Mouse (Mus musculus): Measurements from ENCODE around the gene Trp63. TPM values are rescaled to one million over a fixed set of nuclear protein-coding genes. Genes with fewer than 3 reads are reported as not detected.

The Trp63 gene
- polyA plus RNA-seq, 1 experiment from 2014 or later, result 24.7 TPM

- 38% methylated on average over 7 of the region's 7 CpGs for WGBS
These were observed 193.9 kb downstream of the Trp63 start for GRCm38 (mm10) chr16:25877416-25877965.

GRCm38 (mm10) chr16:25878116-25878515 lies 194.6 kb downstream of the Trp63 start:
- H3K27me3 ChIP-seq, result no peaks in the 10 kb centered on the region
- no peak overlapping the region for H3K4me2 ChIP-seq

More at GRCm38 (mm10) chr16:25877416-25877965, 193.9 kb downstream of the Trp63 start:
- ATAC-seq (ENCODE audit: insufficient number of reproducible peaks, insufficient read depth, low FRiP score, low TSS enrichment, low read depth), result no peak
- H3K4me2 ChIP-seq, result no peak overlapping the region
- H3K9me3 ChIP-seq, result no peaks in the 10 kb centered on the region
- no peak overlapping the region for H3K27ac ChIP-seq
- H3K4me1 ChIP-seq (replicated peaks), result no peaks in the 10 kb centered on the region
- no peaks in the 10 kb centered on the region for H3K27me3 ChIP-seq
- H3K36me3 ChIP-seq, result no peaks in the 10 kb centered on the region
- H3K4me3 ChIP-seq (replicated peaks), result no peak overlapping the region
- H3K9ac ChIP-seq (replicated peaks), result no peak overlapping the region

GRCm38 (mm10) chr16:25899071-25899470 lies 215.5 kb downstream of the Trp63 start:
- H3K36me3 ChIP-seq, result no peaks in the 10 kb centered on the region
- H3K27ac ChIP-seq, result no peak overlapping the region
- H3K9ac ChIP-seq (replicated peaks), result no peak overlapping the region
- H3K4me1 ChIP-seq (replicated peaks), result no peaks in the 10 kb centered on the region
- no peak for ATAC-seq (ENCODE audit: insufficient number of reproducible peaks, insufficient read depth, low FRiP score, low TSS enrichment, low read depth)
- no peak overlapping the region for H3K4me2 ChIP-seq
- no peaks in the 10 kb centered on the region for H3K9me3 ChIP-seq
- H3K27me3 ChIP-seq, result no peaks in the 10 kb centered on the region
- no peak overlapping the region for H3K4me3 ChIP-seq (replicated peaks)
- 84% methylated on average over 4 of the region's 4 CpGs for WGBS

More at GRCm38 (mm10) chr16:25878116-25878515, 194.6 kb downstream of the Trp63 start:
- ATAC-seq (ENCODE audit: insufficient number of reproducible peaks, insufficient read depth, low FRiP score, low TSS enrichment, low read depth), result no peak
- no peak overlapping the region for H3K9ac ChIP-seq (replicated peaks)
- no peak overlapping the region for H3K27ac ChIP-seq
- H3K4me1 ChIP-seq (replicated peaks), result no peaks in the 10 kb centered on the region
- no peaks in the 10 kb centered on the region for H3K36me3 ChIP-seq
- H3K4me3 ChIP-seq (replicated peaks), result no peak overlapping the region
- H3K9me3 ChIP-seq, result no peaks in the 10 kb centered on the region

- no peak overlapping the region for H3K4me2 ChIP-seq
- no peak for ATAC-seq (ENCODE audit: insufficient number of reproducible peaks, insufficient read depth, low FRiP score, low TSS enrichment, low read depth)
- 89% methylated on average over 2 of the region's 2 CpGs for WGBS
These were observed 216.1 kb downstream of the Trp63 start for GRCm38 (mm10) chr16:25899657-25900056.

GRCm38 (mm10) chr16:25900389-25900908 lies 216.9 kb downstream of the Trp63 start:
- Histone ChIP-seq H3K9ac (replicated peaks) (no peak overlapping the region), H3K36me3 (no peaks in the 10 kb centered on the region), H3K9me3 (no peaks in the 10 kb centered on the region), H3K27me3 (no peaks in the 10 kb centered on the region), H3K27ac (no peak overlapping the region), H3K4me3 (replicated peaks) (no peak overlapping the region), H3K4me2 (no peak overlapping the region), H3K4me1 (replicated peaks) (no peaks in the 10 kb centered on the region)
- no peak for ATAC-seq (ENCODE audit: insufficient number of reproducible peaks, insufficient read depth, low FRiP score, low TSS enrichment, low read depth)
- 82% methylated on average over 3 of the region's 3 CpGs for WGBS

More at GRCm38 (mm10) chr16:25899657-25900056, 216.1 kb downstream of the Trp63 start:
- Histone ChIP-seq H3K27ac (no peak overlapping the region), H3K4me1 (replicated peaks) (no peaks in the 10 kb centered on the region), H3K9ac (replicated peaks) (no peak overlapping the region), H3K36me3 (no peaks in the 10 kb centered on the region), H3K4me3 (replicated peaks) (no peak overlapping the region), H3K27me3 (no peaks in the 10 kb centered on the region), H3K9me3 (no peaks in the 10 kb centered on the region)

DNA sequence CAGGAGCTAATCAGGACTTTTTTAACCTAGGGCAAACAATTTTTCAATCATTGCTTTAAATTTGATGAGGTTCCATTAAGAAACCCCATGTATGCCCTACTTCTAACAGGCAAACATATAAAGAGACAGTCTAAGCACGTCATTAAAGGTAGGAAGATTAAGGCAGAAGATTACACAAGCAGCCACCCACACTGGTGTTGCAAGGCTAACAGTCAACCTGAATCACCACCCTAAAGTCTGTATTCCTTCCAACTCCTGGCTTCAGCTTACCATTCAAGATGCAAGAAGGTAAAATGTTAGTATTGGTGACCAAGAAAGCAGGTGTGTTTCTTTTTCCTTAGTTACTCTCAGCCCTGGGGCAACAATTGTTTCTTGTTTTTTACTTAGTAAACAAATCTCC lies 228.6 kb downstream of the Trp63 start:
- no peaks in the 10 kb centered on the region for H3K27me3 ChIP-seq
- H3K4me3 ChIP-seq (replicated peaks), result no peak overlapping the region
- no peaks in the 10 kb centered on the region for H3K4me1 ChIP-seq (replicated peaks)
- WGBS, result 44% methylated on average over 1 of the region's 1 CpGs
- H3K9me3 ChIP-seq, result no peaks in the 10 kb centered on the region
- H3K9ac ChIP-seq (replicated peaks), result no peak overlapping the region
- no peak for ATAC-seq (ENCODE audit: insufficient number of reproducible peaks, insufficient read depth, low FRiP score, low TSS enrichment, low read depth)
- H3K4me2 ChIP-seq, result no peak overlapping the region
- no peak overlapping the region for H3K27ac ChIP-seq
- no peaks in the 10 kb centered on the region for H3K36me3 ChIP-seq

DNA sequence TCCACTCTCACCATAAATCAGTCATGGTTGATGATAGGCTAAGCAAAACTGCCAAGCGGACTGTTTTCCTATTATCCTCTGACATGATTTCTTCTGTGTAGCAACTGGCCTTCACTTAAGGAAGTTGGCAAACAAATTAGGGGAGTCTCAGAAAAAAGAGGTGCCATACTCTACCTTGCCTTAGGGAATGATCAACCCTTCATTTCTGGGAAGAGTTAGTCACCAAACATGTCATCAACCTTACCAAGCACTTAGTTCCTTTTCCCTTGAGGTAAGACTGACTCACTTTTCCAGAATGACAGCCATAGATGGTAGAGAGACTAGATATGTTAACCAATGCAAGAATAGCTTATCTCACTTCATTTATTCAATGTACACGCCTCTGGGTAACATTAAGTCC lies 250.6 kb downstream of the Trp63 start:
- H3K9me3 ChIP-seq, result no peaks in the 10 kb centered on the region
- H3K4me3 ChIP-seq (replicated peaks), result no peak overlapping the region
- no peak overlapping the region for H3K4me2 ChIP-seq
- H3K36me3 ChIP-seq, result no peaks in the 10 kb centered on the region
- WGBS, result 74% methylated on average over 2 of the region's 2 CpGs
- ATAC-seq (ENCODE audit: insufficient number of reproducible peaks, insufficient read depth, low FRiP score, low TSS enrichment, low read depth), result no peak
- no peak overlapping the region for H3K27ac ChIP-seq
- H3K27me3 ChIP-seq, result no peaks in the 10 kb centered on the region
- no peaks in the 10 kb centered on the region for H3K4me1 ChIP-seq (replicated peaks)
- no peak overlapping the region for H3K9ac ChIP-seq (replicated peaks)
